Mouse (Mus musculus) liver, postnatal 0 days (tissue): Measurements from ENCODE around the gene Eya4.

Source experiments
- CTCF ChIP-seq: sonication (generic); IDR thresholded peaks from 2 replicates; pipeline ENCODE4 v1.5.1; 2016; ENCODE audit warnings: antibody characterized with exemption, low read depth
- EP300 ChIP-seq: IDR thresholded peaks from 2 replicates; pipeline ENCODE4 v1.6.1; 2016; ENCODE audit warnings: antibody characterized with exemption, low read depth, mild to moderate bottlenecking

DNA sequence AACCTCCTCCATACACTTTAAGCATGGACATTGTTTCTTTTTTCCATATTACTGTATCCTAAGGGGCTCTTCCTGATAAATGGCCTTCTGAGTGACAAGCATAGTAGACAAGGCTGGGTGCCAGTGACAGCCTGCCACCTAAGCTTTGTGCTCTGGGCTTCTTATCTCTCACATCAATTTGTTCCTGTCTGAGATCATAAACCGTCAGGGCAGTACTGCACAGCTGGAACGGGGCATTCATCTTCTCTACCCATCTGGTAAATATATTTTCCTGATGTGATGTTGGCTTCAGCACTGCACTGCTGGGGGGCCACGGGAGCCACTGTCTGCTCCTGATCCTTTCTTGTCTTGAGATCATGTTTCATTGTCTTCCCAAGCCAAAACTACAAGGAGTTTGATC lies 261.8 kb downstream of the Eya4 start:
- TF ChIP-seq CTCF, result no peak
- TF ChIP-seq EP300, result no peak
